Mouse (Mus musculus) limb, embryonic 10.5 days (tissue): ENCODE data around the gene Zfp978. TPM values are rescaled to one million over a fixed set of nuclear protein-coding genes. Genes with fewer than 3 reads are reported as not detected.
"Not testable (repeated sequence)": the region's sequence is repeated elsewhere in the genome, so short reads cannot be mapped to it uniquely, and the experiment has no call there.

ENCODE experiments used
- DNase-seq: peaks from one replicate; pipeline ENCODE4 v3.0.0-alpha.2; 2017; ENCODE audit warnings: low spot score
- H3K27ac ChIP-seq: fragments of 300-500 bp; sonication (generic); 2 replicates; pipeline ENCODE4 v1.5.1; 2016; ENCODE audit warnings: mild to moderate bottlenecking
- H3K27me3 ChIP-seq: fragments of 300-500 bp; sonication (generic); 2 replicates; pipeline ENCODE4 v1.6.1; 2016; ENCODE audit warnings: low read depth, mild to moderate bottlenecking; ENCODE audit not compliant: poor library complexity, severe bottlenecking
- H3K36me3 ChIP-seq: fragments of 300-500 bp; sonication (generic); 2 replicates; pipeline ENCODE4 v1.6.1; 2016; ENCODE audit warnings: mild to moderate bottlenecking, moderate library complexity
- H3K4me1 ChIP-seq: fragments of 300-500 bp; sonication (generic); 2 replicates; pipeline ENCODE4 v1.6.1; 2016
- H3K4me3 ChIP-seq: fragments of 300-500 bp; sonication (generic); 2 replicates; pipeline ENCODE4 v1.5.1; 2016; ENCODE audit warnings: mild to moderate bottlenecking, moderate library complexity
- H3K9me3 ChIP-seq: fragments of 300-500 bp; sonication (generic); replicated peaks from 2 replicates; pipeline ENCODE4 v1.6.1; 2016; ENCODE audit warnings: mild to moderate bottlenecking
- WGBS: fragments of 180-500 bp; shearing (Covaris S2); methylation state at CpG from one replicate; pipeline ENCODE4 v1.1.7; 2016; 5-methylcytosine and 5-hydroxymethylcytosine counted together
- polyA plus RNA-seq: library from polyadenylated mRNA; unstranded; fragments of >200 nt; fragmentation: Nextera tagmentation; extraction: Ambion mirVana; gene quantifications from 2 replicates; pipeline ENCODE4 v1.2.1, GENCODE M21; 2016

The Zfp978 gene
- polyA plus RNA-seq, 1 experiment from 2014 or later: not detected

- not testable (repeated sequence) for H3K9me3 ChIP-seq, H3K4me1 ChIP-seq, H3K27me3 ChIP-seq, H3K27ac ChIP-seq, H3K4me3 ChIP-seq, DNase-seq, H3K36me3 ChIP-seq
- WGBS: 92% methylated on average over 4 of the region's 4 CpGs
These were observed 22.1 kb downstream of the Zfp978 start for GRCm38 (mm10) chr4:147383199-147383598.

GRCm38 (mm10) chr4:147397201-147397600 lies 36.1 kb downstream of the Zfp978 start:
- 91% methylated on average over 3 of the region's 3 CpGs for WGBS

GRCm38 (mm10) chr4:147397934-147398682 lies 37.0 kb downstream of the Zfp978 start:
- H3K4me1 ChIP-seq, H3K36me3 ChIP-seq, H3K27me3 ChIP-seq, H3K27ac ChIP-seq, DNase-seq, H3K4me3 ChIP-seq: not testable (repeated sequence)
- H3K9me3 ChIP-seq: peaks cover 29% of the 10 kb centered on the region
- WGBS: 83% methylated on average over 6 of the region's 6 CpGs

More at GRCm38 (mm10) chr4:147397201-147397600, 36.1 kb downstream of the Zfp978 start:
- not testable (repeated sequence) for H3K4me1 ChIP-seq, H3K4me3 ChIP-seq, H3K27ac ChIP-seq, H3K27me3 ChIP-seq, H3K36me3 ChIP-seq, DNase-seq
- H3K9me3 ChIP-seq: peaks cover 27% of the 10 kb centered on the region

GRCm38 (mm10) chr4:147398741-147399140 lies 37.6 kb downstream of the Zfp978 start:
- H3K9me3 ChIP-seq: peaks cover 32% of the 10 kb centered on the region
- not testable (repeated sequence) for H3K4me3 ChIP-seq, H3K4me1 ChIP-seq, H3K27me3 ChIP-seq, H3K36me3 ChIP-seq, DNase-seq, H3K27ac ChIP-seq
- WGBS: 90% methylated on average over 1 of the region's 1 CpGs

GRCm38 (mm10) chr4:147399505-147399904 lies 38.4 kb downstream of the Zfp978 start:
- H3K4me1 ChIP-seq, DNase-seq, H3K27me3 ChIP-seq, H3K4me3 ChIP-seq, H3K27ac ChIP-seq, H3K36me3 ChIP-seq: not testable (repeated sequence)
- peaks cover 37% of the 10 kb centered on the region for H3K9me3 ChIP-seq
- 77% methylated on average over 3 of the region's 3 CpGs for WGBS

GRCm38 (mm10) chr4:147400031-147400847 lies 39.1 kb downstream of the Zfp978 start:
- H3K27ac ChIP-seq, H3K4me1 ChIP-seq, DNase-seq, H3K36me3 ChIP-seq, H3K4me3 ChIP-seq, H3K27me3 ChIP-seq: not testable (repeated sequence)
- H3K9me3 ChIP-seq: peaks cover 37% of the 10 kb centered on the region
- 92% methylated on average over 8 of the region's 8 CpGs for WGBS

GRCm38 (mm10) chr4:147400848-147401715 lies 40.0 kb downstream of the Zfp978 start:
- whole genome bisulfite sequencing: 86% methylated on average over 17 of the region's 17 CpGs
- H3K27me3 ChIP-seq, DNase-seq: not testable (repeated sequence)

GRCm38 (mm10) chr4:147401736-147402506 lies 40.8 kb downstream of the Zfp978 start:
- H3K4me1 ChIP-seq, H3K36me3 ChIP-seq, H3K27me3 ChIP-seq, H3K4me3 ChIP-seq, H3K27ac ChIP-seq, DNase-seq: not testable (repeated sequence)
- WGBS: 83% methylated on average over 17 of the region's 17 CpGs
- H3K9me3 ChIP-seq: peaks cover 35% of the 10 kb centered on the region

More at GRCm38 (mm10) chr4:147400848-147401715, 40.0 kb downstream of the Zfp978 start:
- not testable (repeated sequence) for H3K4me3 ChIP-seq, H3K4me1 ChIP-seq, H3K36me3 ChIP-seq, H3K27ac ChIP-seq
- peaks cover 35% of the 10 kb centered on the region for H3K9me3 ChIP-seq

GRCm38 (mm10) chr4:147402507-147402890 lies 41.4 kb downstream of the Zfp978 start:
- peaks cover 35% of the 10 kb centered on the region for H3K9me3 ChIP-seq
- not testable (repeated sequence) for DNase-seq, H3K4me3 ChIP-seq, H3K27me3 ChIP-seq, H3K27ac ChIP-seq, H3K36me3 ChIP-seq, H3K4me1 ChIP-seq
- 26% methylated on average over 1 of the region's 1 CpGs for WGBS

- not testable (repeated sequence) for H3K27me3 ChIP-seq, DNase-seq, H3K36me3 ChIP-seq, H3K27ac ChIP-seq, H3K4me3 ChIP-seq, H3K4me1 ChIP-seq
- peaks cover 34% of the 10 kb centered on the region for H3K9me3 ChIP-seq
- WGBS: 91% methylated on average over 6 of the region's 6 CpGs
These were observed 42.4 kb downstream of the Zfp978 start for GRCm38 (mm10) chr4:147403509-147403908.

- not testable (repeated sequence) for H3K4me1 ChIP-seq, H3K36me3 ChIP-seq, H3K4me3 ChIP-seq, H3K27me3 ChIP-seq, H3K27ac ChIP-seq, DNase-seq
- WGBS: 82% methylated on average over 6 of the region's 6 CpGs
- peaks cover 36% of the 10 kb centered on the region for H3K9me3 ChIP-seq
These were observed 43.1 kb downstream of the Zfp978 start for GRCm38 (mm10) chr4:147403931-147404913.
